Mouse (Mus musculus): ENCODE measurements around the gene Ahrr. TPM values are rescaled to one million over a fixed set of nuclear protein-coding genes. Genes with fewer than 3 reads are reported as not detected.
A peak's percentile ranks its signal among the peaks of the same experiment; 100 is the strongest.

The Ahrr gene
- polyA plus RNA-seq, 1 experiment = 0.16 TPM

DNA sequence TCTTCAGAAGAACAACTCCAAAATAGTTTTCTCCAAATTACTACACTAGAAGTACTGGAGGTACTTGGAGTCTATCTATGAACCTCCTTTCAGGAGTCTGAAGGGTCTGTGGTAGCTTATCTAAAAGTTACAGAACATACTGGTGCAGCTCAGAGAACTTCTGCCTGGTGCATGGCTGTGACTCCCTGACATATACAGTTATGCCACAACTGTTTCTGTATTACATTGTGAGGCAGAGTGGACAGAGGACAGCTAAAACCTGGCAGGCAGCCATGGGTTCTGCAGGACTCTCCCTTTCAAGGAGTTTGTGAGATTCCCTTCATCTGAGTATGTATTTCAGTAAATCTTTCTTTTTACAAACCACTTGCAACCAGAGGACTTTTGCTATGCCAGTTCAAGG lies 45.6 kb downstream of the Ahrr start:
- Histone ChIP-seq H3K4me3 (replicated peaks) (no peak overlapping the region), H3K4me1 (peaks cover 34% of the 10 kb centered on the region), H3K36me3 (replicated peaks; ENCODE audit: low read length) (no peaks in the 10 kb centered on the region), H3K27me3 (replicated peaks) (no peaks in the 10 kb centered on the region), H3K9me3 (no peaks in the 10 kb centered on the region)
- TF ChIP-seq FLI1 (IDR thresholded peaks at IDR 0.05; ENCODE audit: low read length) = no peak

DNA sequence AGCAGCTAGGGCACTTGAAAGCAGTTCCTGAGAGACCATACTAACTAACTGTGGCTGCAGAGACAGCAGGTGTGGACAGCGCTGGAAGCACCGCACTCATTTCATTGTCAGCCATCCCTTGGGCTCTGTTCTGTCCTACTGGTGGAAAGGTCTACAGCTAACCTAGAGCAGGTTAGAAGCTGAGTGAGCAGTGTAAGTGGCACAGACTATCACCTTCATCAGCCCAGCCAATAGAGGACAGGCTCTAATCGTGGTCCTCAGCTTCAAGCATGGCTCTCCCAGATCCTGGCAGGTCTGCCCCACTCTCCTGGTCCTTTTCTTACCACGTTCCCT lies 46.3 kb downstream of the Ahrr start:
- TF ChIP-seq GATA1 (IDR thresholded peaks at IDR 0.05; ENCODE audit: borderline replicate concordance, low read length) (no peak), FLI1 (IDR thresholded peaks at IDR 0.05; ENCODE audit: low read length) (no peak)
- Histone ChIP-seq H3K36me3 (replicated peaks; ENCODE audit: low read length) (no peaks in the 10 kb centered on the region), H3K4me1 (peaks cover 34% of the 10 kb centered on the region), H3K27me3 (replicated peaks) (no peaks in the 10 kb centered on the region), H3K4me3 (replicated peaks) (peak overlapping the region; percentile 2), H3K9me3 (no peaks in the 10 kb centered on the region)

DNA sequence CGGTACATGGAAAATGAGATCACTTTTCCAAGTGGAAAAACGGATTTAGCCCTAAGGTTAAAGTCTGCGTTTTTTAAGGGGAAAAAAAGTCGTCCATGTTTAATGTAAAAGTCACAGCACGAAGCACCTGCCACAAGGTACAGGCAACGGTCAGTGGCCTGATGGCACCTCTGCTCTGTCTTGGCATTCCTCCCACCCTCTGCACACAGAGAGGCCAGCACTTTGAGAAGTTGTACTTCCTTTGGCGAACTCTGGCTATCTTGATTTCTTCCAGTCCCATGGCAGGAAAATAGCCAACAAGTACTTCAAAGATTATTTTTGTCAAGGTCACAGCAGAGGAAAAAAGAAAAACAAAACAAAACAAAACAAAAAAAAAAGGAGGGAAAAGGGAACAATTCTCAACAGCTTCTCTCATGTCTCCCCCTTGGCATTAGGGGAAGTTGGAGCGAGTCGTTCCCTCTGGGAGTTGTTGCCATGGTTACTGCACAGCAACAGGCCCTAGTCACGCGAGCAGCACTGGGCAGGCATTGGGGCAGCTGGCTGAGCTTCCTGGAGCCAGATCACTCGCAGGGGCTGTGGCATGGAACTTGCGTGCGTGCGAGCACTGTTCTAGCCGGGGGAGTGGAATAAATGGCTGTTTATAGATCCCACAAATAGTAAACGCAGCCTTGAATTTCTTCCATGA lies 46.8 kb downstream of the Ahrr start:
- H3K27me3 ChIP-seq (replicated peaks) = no peaks in the 10 kb centered on the region
- TF ChIP-seq FLI1 (IDR thresholded peaks at IDR 0.05; ENCODE audit: low read length) (no peak), GATA1 (IDR thresholded peaks at IDR 0.05; ENCODE audit: borderline replicate concordance, low read length) (no peak)
- peak overlapping the region; percentile 47 for H3K4me3 ChIP-seq (replicated peaks)
- no peaks in the 10 kb centered on the region for H3K36me3 ChIP-seq (replicated peaks; ENCODE audit: low read length)
- H3K4me1 ChIP-seq = peaks cover 34% of the 10 kb centered on the region
- H3K9me3 ChIP-seq = no peaks in the 10 kb centered on the region

DNA sequence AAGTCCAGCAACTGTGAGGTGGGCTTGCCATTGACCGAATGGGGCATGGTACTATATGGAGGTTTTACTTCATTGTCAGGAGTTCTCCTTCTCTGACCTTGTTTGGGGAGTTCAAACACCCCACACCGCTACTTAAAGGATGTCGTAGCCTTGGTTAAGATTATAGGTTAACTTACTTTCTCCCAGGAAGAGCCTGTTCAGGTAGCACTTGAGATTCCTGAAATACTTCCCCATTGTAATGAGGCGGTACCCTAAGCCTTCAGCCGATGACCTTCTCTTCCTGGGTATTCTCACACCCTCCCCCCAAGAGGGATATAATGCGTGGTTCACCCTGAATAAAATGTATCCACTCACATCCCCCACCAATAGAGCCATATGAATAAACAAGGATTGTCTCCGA lies 54.6 kb downstream of the Ahrr start:
- H3K27me3 ChIP-seq (replicated peaks) = peaks cover 5% of the 10 kb centered on the region
- no peaks in the 10 kb centered on the region for H3K9me3 ChIP-seq
- TF ChIP-seq GATA1 (IDR thresholded peaks at IDR 0.05; ENCODE audit: borderline replicate concordance, low read length) (no peak), FLI1 (IDR thresholded peaks at IDR 0.05; ENCODE audit: low read length) (no peak)
- no peaks in the 10 kb centered on the region for H3K4me1 ChIP-seq
- H3K4me3 ChIP-seq (replicated peaks) = no peak overlapping the region
- H3K36me3 ChIP-seq (replicated peaks; ENCODE audit: low read length) = no peaks in the 10 kb centered on the region

DNA sequence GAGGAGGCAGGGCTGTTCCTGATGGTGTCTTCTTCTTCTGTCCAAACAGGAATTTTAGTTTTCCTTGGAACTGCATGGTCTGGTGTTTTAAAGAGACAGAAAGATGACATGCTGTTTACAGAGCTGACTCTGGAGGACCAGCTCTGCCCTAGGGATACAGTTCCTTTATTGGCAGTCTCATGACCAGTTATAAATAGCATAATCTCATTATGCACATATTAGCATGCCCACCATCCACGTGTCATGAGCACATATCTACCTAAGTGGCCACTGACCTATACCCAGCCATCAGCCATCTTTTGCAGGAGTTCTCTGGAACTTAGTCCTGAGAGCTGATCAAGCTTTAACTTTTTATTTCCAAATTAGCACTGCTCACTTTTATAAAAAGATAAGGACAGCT lies 71.5 kb downstream of the Ahrr start:
- no peak for TF ChIP-seq FLI1 (IDR thresholded peaks at IDR 0.05; ENCODE audit: low read length)
- TF ChIP-seq GATA1 (IDR thresholded peaks at IDR 0.05; ENCODE audit: borderline replicate concordance, low read length) = no peak
- no peaks in the 10 kb centered on the region for H3K27me3 ChIP-seq (replicated peaks)
- peaks cover 10% of the 10 kb centered on the region for H3K4me1 ChIP-seq
- peaks cover 6% of the 10 kb centered on the region for H3K36me3 ChIP-seq (replicated peaks; ENCODE audit: low read length)
- H3K9me3 ChIP-seq = no peaks in the 10 kb centered on the region
- H3K4me3 ChIP-seq (replicated peaks) = no peak overlapping the region

DNA sequence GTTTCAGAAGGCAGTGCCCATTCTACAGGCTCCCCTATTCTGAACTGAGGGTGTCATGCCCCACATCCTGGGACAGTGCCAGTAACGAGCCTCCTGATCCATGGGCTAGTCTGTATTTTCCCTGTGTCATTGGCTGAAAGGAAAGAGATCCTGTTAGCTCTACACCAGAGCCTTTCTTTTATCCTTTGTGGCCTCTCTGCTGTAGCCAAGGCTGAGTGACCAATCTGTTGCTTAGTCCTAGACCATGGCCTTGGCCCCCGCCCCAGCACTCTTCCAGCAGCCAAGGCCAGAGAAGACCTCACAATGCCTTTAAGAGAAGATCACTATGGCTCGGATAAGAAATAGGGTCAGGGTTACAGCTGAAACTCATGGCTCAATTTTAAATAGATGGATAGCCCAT lies 73.7 kb downstream of the Ahrr start:
- H3K4me3 ChIP-seq (replicated peaks) = no peak overlapping the region

DNA sequence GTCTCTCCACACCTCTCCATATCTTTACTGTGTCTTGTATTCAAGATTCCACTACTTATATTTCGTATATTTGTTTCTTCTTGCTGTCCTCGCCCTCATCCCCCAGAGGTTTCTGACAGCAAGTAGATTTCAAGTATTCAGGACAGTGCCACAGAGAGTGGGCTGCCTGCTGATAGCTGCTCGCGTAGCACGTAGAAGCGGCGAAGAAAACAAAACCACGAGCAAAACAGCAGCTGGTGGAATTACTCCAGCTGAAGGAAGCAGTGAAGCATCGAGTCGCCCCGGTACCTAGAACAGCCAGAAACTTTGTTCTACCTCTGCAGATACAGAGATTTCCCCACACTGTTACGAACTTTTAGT lies 83.2 kb downstream of the Ahrr start:
- peak overlapping the region; percentile 99 for H3K4me3 ChIP-seq (replicated peaks)

More for the DNA sequence above, 73.7 kb downstream of the Ahrr start:
- Histone ChIP-seq H3K9me3 (no peaks in the 10 kb centered on the region), H3K4me1 (peaks cover 10% of the 10 kb centered on the region), H3K36me3 (replicated peaks; ENCODE audit: low read length) (peaks cover 6% of the 10 kb centered on the region), H3K27me3 (replicated peaks) (peaks cover 6% of the 10 kb centered on the region)
- TF ChIP-seq GATA1 (IDR thresholded peaks at IDR 0.05; ENCODE audit: borderline replicate concordance, low read length) = no peak
- no peak for TF ChIP-seq FLI1 (IDR thresholded peaks at IDR 0.05; ENCODE audit: low read length)

DNA sequence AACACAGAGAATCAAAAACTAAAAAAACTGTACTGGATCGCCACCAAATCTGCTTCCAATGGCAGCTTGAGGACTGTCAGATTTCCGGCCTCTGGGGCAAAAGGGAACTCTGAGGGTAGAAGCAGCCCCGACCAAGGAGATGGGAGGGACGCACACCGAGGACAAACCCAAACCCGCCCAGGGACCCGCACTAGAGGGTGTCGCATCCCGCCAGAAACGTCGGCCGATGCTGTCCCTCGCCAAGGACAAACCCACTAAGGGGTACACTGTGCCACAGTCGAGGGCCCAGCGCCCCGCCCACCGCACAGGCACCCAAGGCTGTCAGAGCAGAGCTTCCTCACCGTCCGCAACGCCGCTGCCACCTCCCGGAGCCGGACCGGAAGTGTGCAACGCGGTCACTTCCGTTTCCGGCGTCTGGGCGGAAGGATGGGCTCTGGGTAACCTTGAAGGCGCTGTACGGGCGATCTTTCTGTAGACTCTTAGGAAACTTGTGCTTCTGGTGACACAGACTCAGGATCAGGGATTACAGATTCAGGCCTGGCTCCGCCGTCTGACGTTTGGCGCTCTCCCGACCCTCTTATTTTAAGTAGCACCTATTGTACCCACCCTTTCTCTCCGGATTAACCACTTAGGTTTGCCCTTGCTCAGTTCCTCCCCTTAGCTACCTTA lies 83.7 kb downstream of the Ahrr start, which contains the start of gene Exoc3:
Gene Exoc3 (minus strand): TSS at position 416 of the 669 bp plus-strand sequence.
- Histone ChIP-seq H3K4me3 (replicated peaks) (peak within 1 kb of the TSS; percentile 99), H3K9me3 (no peaks in the 10 kb centered on the region), H3K27me3 (replicated peaks) (peaks cover 5% of the 10 kb centered on the region), H3K4me1 (peaks cover 32% of the 10 kb centered on the region), H3K36me3 (replicated peaks; ENCODE audit: low read length) (peaks cover 32% of the 10 kb centered on the region)
- TF ChIP-seq GATA1 (IDR thresholded peaks at IDR 0.05; ENCODE audit: borderline replicate concordance, low read length) (no peak), FLI1 (IDR thresholded peaks at IDR 0.05; ENCODE audit: low read length) (peak; percentile 100)

More for the DNA sequence above, 83.2 kb downstream of the Ahrr start:
- peaks cover 31% of the 10 kb centered on the region for H3K4me1 ChIP-seq
- no peaks in the 10 kb centered on the region for H3K9me3 ChIP-seq
- H3K27me3 ChIP-seq (replicated peaks) = peaks cover 7% of the 10 kb centered on the region
- peaks cover 26% of the 10 kb centered on the region for H3K36me3 ChIP-seq (replicated peaks; ENCODE audit: low read length)
- TF ChIP-seq FLI1 (IDR thresholded peaks at IDR 0.05; ENCODE audit: low read length) = no peak
- TF ChIP-seq GATA1 (IDR thresholded peaks at IDR 0.05; ENCODE audit: borderline replicate concordance, low read length) = no peak

DNA sequence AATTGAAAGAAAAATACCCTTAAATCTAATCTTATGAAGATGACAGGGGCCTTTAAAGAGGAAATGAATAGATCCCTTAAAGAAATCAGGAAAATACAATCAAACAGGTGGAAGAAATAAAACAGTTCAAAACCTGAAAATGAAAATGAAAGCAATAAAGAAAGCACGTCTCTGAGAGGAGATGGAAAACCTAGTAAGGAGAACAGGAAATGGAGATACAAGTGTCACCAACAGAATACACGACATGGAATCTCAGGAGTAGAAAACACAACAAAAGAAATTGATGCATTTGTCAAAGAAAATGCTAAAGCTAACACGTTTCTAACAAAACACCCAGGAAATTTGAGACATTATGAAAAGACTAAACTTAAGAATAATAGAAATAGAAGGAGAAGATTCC lies 95.7 kb downstream of the Ahrr start:
- Histone ChIP-seq H3K4me1 (peaks cover 4% of the 10 kb centered on the region; the same call in 1 of the 2 replicates), H3K36me3 (replicated peaks; ENCODE audit: low read length) (peaks cover 62% of the 10 kb centered on the region), H3K27me3 (replicated peaks) (no peaks in the 10 kb centered on the region), H3K4me3 (replicated peaks) (no peak overlapping the region), H3K9me3 (no peaks in the 10 kb centered on the region)
- TF ChIP-seq FLI1 (IDR thresholded peaks at IDR 0.05; ENCODE audit: low read length) (no peak), GATA1 (IDR thresholded peaks at IDR 0.05; ENCODE audit: borderline replicate concordance, low read length) (no peak)

DNA sequence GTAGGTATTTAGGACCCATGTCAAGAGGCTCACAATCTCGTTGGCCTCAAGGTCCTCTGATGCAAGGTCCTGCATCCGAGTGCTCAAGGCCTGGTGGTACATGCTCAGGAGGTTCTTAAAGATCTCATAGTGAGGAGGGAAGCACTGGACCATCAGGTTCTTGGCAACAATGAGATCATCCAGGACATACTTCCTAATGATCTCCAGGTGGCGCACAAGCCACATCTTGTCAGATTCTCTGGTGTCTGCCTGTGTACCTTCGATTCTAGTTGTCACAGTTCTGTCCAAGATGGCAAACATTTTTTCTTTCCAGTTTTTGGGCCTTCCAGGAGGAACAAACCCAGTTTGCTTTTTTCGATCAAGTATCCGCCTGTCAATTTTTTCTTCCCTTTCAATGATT lies 99.5 kb downstream of the Ahrr start:
- H3K27me3 ChIP-seq (replicated peaks) = no peaks in the 10 kb centered on the region
- TF ChIP-seq FLI1 (IDR thresholded peaks at IDR 0.05; ENCODE audit: low read length) = no peak
- no peak for TF ChIP-seq GATA1 (IDR thresholded peaks at IDR 0.05; ENCODE audit: borderline replicate concordance, low read length)
- no peak overlapping the region for H3K4me3 ChIP-seq (replicated peaks)
- peaks cover 80% of the 10 kb centered on the region for H3K36me3 ChIP-seq (replicated peaks; ENCODE audit: low read length)
- peaks cover 4% of the 10 kb centered on the region; the same call in 1 of the 2 replicates for H3K4me1 ChIP-seq
- no peaks in the 10 kb centered on the region for H3K9me3 ChIP-seq
